Mouse (Mus musculus) neural tube, postnatal 0 days (tissue): Measurements from ENCODE around the gene Flt3. TPM values are rescaled to one million over a fixed set of nuclear protein-coding genes. Genes with fewer than 3 reads are reported as not detected.

ENCODE experiments used
- microRNA-seq: library from miRNA; unstranded; fragments of <30 nt; microRNA quantifications from one replicate; pipeline ENCODE4, GENCODE M21; 2016
- polyA plus RNA-seq: library from polyadenylated mRNA; unstranded; fragments of >200 nt; fragmentation: Nextera tagmentation; extraction: Ambion mirVana; gene quantifications from 2 replicates; pipeline ENCODE4 v1.2.1, GENCODE M21; 2015

The Flt3 gene
- 4.9 and 5.2 TPM in 2 replicates for polyA plus RNA-seq

DNA sequence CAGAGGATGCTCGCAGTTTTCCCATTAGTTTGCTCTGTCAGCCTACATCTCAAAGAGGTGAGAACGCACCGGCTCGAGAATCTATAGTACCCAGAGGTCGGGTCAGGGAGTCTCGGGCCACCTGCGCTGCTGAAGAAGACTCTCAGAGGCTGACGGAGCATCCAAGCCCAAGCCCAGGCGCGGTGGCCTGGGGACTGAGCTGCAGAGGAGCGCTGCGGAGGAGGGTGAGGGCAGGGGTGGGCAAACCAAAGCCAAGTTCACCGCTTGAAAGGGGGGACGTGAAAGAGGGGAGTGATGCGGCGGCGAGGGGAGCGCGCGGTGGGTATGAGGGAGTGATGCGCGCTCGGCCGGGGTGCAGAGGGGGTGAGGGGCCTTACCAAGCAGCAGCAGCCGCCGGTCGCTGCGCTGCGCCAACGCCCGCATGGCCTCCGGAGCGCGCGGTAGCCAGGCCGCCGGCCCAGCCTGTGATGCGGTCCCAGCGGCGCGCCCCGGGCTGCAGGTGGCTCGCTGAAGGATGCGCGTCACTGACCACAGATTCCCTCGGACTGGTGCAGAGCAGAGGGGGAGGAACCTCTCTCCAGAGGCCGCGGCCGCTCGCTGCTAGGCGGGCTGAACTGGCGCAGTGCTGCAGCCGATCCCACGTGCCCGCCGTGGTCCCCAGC is at the start of gene Flt3:
Gene Flt3 (minus strand): TSS at position 647 of the 662 bp plus-strand sequence.

DNA sequence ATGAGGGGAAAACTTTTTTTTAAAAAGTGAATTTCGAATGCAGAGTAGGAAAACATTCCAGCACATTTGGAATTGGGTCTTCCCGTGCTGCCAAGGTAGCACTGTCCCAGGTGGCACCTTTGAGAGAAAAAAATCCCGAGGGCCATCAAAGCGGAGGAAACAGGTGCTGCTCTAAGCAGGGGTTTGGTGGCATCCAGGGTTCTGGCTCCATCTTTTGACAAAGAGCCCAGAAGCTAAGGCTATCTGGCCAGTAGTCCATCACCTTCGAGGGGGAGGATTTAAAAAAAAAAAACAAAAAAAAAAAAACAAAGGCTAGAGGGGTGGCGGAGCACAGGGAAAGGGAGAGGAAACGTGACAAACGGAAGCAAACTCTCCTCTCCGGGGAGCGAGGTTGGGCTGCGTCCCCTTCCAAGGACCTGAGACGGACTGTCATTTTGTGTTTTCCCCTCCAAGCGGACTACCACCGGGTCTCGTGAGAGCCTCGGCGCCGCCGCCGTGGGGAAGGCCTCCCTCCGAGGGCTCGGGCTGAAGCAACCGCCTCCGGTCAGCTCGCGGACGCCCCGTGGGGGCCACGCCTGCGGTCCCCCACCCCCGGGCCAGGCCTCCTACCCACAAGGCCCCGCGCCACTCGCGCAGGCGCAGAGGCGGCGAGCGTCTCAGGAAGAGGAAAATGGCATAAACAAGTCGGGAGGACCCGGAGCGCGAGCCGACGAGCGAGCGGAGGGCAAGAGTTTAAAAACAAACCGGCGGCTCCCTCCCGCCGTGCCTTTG is 29.4 kb upstream of the Flt3 start, which contains the start of gene Pan3:
Gene Pan3 (plus strand): TSS at position 627 of the 771 bp plus-strand sequence.

DNA sequence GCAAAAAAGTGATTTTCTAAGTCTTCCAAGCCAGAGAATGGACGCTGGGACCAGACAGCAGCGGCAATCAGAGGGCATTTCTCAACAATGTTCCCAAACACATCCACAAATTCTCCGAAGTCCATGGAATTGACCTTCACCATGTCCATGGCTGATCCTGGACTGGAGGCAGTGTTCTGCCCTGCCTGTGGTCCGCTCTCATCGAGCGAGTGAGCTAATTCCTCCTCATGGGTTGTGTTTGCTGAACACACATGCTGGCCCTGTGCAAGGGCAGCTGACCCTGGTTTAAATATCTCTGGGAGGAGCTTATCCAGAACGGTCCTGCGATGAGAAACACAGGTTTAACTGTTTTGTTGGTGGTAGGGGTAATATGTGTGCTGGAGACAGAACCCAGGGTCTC is 78.1 kb downstream of the Flt3 start, which contains the start of gene Urad:
Gene Urad (minus strand): TSS at position 258 of the 400 bp plus-strand sequence.

DNA sequence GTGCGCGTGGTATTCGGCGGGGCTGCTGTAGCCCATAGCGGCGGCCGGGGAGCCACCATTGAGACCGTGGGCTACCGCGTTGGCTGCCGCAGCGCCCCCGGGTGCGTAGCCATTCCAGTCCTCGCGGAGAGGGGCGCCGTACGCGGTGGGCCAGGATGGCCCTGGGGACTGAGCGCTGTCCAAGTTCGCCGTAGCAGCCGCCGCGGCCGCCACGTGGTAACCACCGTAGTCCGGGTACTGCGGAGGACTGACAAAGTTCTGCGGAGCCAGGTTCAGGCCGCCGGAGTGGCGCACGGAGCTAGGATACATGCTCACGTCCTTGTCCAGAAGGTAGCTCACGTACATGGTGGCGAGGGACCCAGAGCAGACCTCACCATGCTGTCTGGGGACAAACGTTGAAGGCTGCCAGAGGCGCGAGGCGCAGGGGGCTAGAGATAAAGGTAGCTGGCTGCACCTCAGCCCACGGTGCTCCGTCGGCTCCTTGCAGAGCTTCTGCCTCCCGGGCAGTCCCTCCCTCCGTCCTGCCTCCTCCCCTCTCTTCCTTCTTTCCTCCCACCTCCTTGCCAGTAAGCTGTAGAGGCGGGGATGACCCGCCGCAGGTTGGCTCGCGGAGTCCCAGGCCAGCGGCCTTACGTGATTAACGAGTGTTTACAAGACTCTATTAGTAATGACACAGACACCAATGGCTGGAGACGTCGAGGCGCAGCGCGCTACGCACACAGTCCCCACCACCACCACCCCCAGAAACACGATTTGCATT is 93.5 kb downstream of the Flt3 start, which contains the start of gene Cdx2:
Gene Cdx2 (minus strand): TSS at position 633 of the 760 bp plus-strand sequence.

Small RNA genes within 50 kb of the gene (microRNA-seq; reads per million reads assigned to microRNA genes)
- gene Mir7k: not detected

Other genes starting within 250 kb of the Flt3 start
- gene Gsx1, start 211.8 kb downstream of the Flt3 start, polyA plus RNA-seq: 1.2 and 1.5 TPM in 2 replicates
- not detected in 2 replicates for gene Pdx1, start 130.5 kb downstream of the Flt3 start, polyA plus RNA-seq
- gene Cdx2, start 93.2 kb downstream of the Flt3 start, polyA plus RNA-seq: not detected in 2 replicates
- not detected in 2 replicates for gene Urad, start 78.0 kb downstream of the Flt3 start, polyA plus RNA-seq
- 42.4 and 51.2 TPM in 2 replicates for gene Pan3, start 29.7 kb upstream of the Flt3 start, polyA plus RNA-seq